In the genomic region with DNA sequence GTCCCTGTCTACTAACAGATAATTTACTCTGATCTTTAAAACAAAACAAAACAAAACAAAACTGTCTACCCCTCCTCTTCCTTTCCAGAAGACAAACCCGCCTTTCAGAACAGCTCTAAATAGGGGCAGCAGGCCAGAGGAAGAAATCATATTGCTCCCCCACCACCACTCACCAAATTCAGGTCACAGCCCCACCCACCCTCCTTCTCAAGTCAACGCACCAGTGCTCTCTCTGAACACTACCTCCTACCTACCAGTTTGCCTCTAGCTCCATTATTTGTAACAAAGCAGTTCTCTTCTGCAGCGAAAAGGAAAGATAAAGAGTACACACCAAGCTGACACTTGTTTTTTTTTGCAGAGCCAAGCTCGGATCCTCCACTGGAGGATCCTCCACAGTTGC, we compare ENCODE assay signal across 10 mouse cellular contexts. TPM values are rescaled to one million over a fixed set of nuclear protein-coding genes. Genes with fewer than 3 reads are reported as not detected.
DNase-seq lines count a peak whose midpoint lies in the region; ATAC-seq and TF ChIP-seq lines count a peak whose summit lies in the region.
"Had no signal": no experiment of that assay in that cellular context is flagged by ENCODE, and none has a peak within 500 bp of the region (broad histone marks: within the 10 kb centered on the region; RNA-seq: fewer than 3 reads in every experiment).

No protein-coding gene starts in this region.

- no peaks in the 10 kb centered on the region for H3K4me1 ChIP-seq in hindbrain, embryonic 14.5 days (replicated peaks; ENCODE audit: control insufficient read depth, insufficient read depth, low read length)
- peaks cover 8% of the 10 kb centered on the region for H3K4me1 ChIP-seq in hindbrain, embryonic 13.5 days (replicated peaks)
- H3K4me1 ChIP-seq in G1E (ENCODE audit: insufficient read depth, low read depth, low read length), result peaks cover 65% of the 10 kb centered on the region
- H3K4me1 ChIP-seq in heart, embryonic 16.5 days (ENCODE audit: control insufficient read depth, insufficient read depth, low read length), result peaks cover 12% of the 10 kb centered on the region; the same call in 1 of the 2 replicates
- peaks cover 7% of the 10 kb centered on the region; the same call in 1 of the 2 replicates for H3K4me1 ChIP-seq in neural tube, embryonic 12.5 days

- TF ChIP-seq CTCF in G1E (IDR thresholded peaks at IDR 0.05; ENCODE audit: low read depth, low read length), result no peak

- H3K9me3 ChIP-seq in hindbrain, embryonic 14.5 days (ENCODE audit: control insufficient read depth, low read length), result no peaks in the 10 kb centered on the region
- H3K9me3 ChIP-seq in hindbrain, embryonic 13.5 days, result no peaks in the 10 kb centered on the region
- no peaks in the 10 kb centered on the region for H3K9me3 ChIP-seq in G1E (replicated peaks)
- no peaks in the 10 kb centered on the region for H3K9me3 ChIP-seq in heart, embryonic 16.5 days (replicated peaks; ENCODE audit: control insufficient read depth, low read length)
- no peaks in the 10 kb centered on the region for H3K9me3 ChIP-seq in neural tube, embryonic 12.5 days

- H3K4me3 ChIP-seq in hindbrain, embryonic 14.5 days (replicated peaks; ENCODE audit: low read length), result no peak overlapping the region
- H3K4me3 ChIP-seq in hindbrain, embryonic 13.5 days, result no peak overlapping the region
- H3K4me3 ChIP-seq in G1E (ENCODE audit: low read depth, low read length), result peak overlapping the region; percentile 82
- peak overlapping the region; percentile 73 for H3K4me3 ChIP-seq in heart, embryonic 16.5 days (ENCODE audit: low read length)
- H3K4me3 ChIP-seq in neural tube, embryonic 12.5 days, result no peak overlapping the region

- ATAC-seq in hindbrain, embryonic 14.5 days (ENCODE audit: low FRiP score), result no peak
- ATAC-seq in hindbrain, embryonic 13.5 days (ENCODE audit: low FRiP score), result no peak
- ATAC-seq in G1E (ENCODE audit: extremely low read depth, insufficient number of reproducible peaks, low FRiP score, poor library complexity, severe bottlenecking), result no peak
- ATAC-seq in heart, embryonic 16.5 days (replicated peaks; ENCODE audit: extremely low read depth, insufficient read depth, low FRiP score), result no peak
- ATAC-seq in neural tube, embryonic 12.5 days (ENCODE audit: low FRiP score, low read depth), result no peak

- H3K27me3 ChIP-seq in hindbrain, embryonic 14.5 days (ENCODE audit: control insufficient read depth, insufficient read depth, low read length), result peaks cover 37% of the 10 kb centered on the region
- peaks cover 34% of the 10 kb centered on the region for H3K27me3 ChIP-seq in hindbrain, embryonic 13.5 days
- H3K27me3 ChIP-seq in G1E (ENCODE audit: insufficient read depth, low read length), result no peaks in the 10 kb centered on the region
- H3K27me3 ChIP-seq in heart, embryonic 16.5 days (ENCODE audit: control insufficient read depth, insufficient read depth, low read length), result no peaks in the 10 kb centered on the region; the same call in 1 of the 2 replicates
- H3K27me3 ChIP-seq in neural tube, embryonic 12.5 days (replicated peaks), result peaks cover 16% of the 10 kb centered on the region; the same call in 1 of the 2 replicates

- 27% methylated on average over 4 of the region's 4 CpGs for WGBS in hindbrain, embryonic 14.5 days
- 37% methylated on average over 4 of the region's 4 CpGs for WGBS in hindbrain, embryonic 13.5 days
- WGBS in heart, embryonic 16.5 days, result 35% methylated on average over 4 of the region's 4 CpGs
- WGBS in neural tube, embryonic 12.5 days, result 47% methylated on average over 4 of the region's 4 CpGs

- H3K4me2 ChIP-seq in hindbrain, embryonic 14.5 days (replicated peaks), result peak overlapping the region; percentile 70; the same call in 1 of the 2 replicates
- H3K4me2 ChIP-seq in hindbrain, embryonic 13.5 days, result no peak overlapping the region
- peak overlapping the region; percentile 73 for H3K4me2 ChIP-seq in heart, embryonic 16.5 days (ENCODE audit: low read depth, low read length)
- H3K4me2 ChIP-seq in neural tube, embryonic 12.5 days (replicated peaks), result peak overlapping the region; percentile 73; the same call in 1 of the 2 replicates

- DNase-seq in hindbrain, embryonic 14.5 days (ENCODE audit: low spot score), result no peak
- no peak for DNase-seq in G1E (ENCODE audit: low spot score)
- no peak for DNase-seq in embryo, embryonic 9.5 days (ENCODE audit: extremely low spot score)
- no peak for DNase-seq in adrenal gland, adult 18-20 months (ENCODE audit: low spot score in 2 of 2)
- DNase-seq in left cerebral cortex, adult 8-10 months (ENCODE audit: low spot score in 2 of 2), result no peak
- DNase-seq: embryo, embryonic 11 days; kidney, adult 9 months had no signal

- H3K36me3 ChIP-seq in hindbrain, embryonic 14.5 days (replicated peaks; ENCODE audit: control insufficient read depth, insufficient read depth), result no peaks in the 10 kb centered on the region
- H3K36me3 ChIP-seq in hindbrain, embryonic 13.5 days, result no peaks in the 10 kb centered on the region
- peaks cover 33% of the 10 kb centered on the region for H3K36me3 ChIP-seq in G1E (replicated peaks)
- no peaks in the 10 kb centered on the region for H3K36me3 ChIP-seq in heart, embryonic 16.5 days (ENCODE audit: control insufficient read depth, insufficient read depth)
- H3K36me3 ChIP-seq in neural tube, embryonic 12.5 days, result no peaks in the 10 kb centered on the region

- no peak overlapping the region for H3K9ac ChIP-seq in hindbrain, embryonic 14.5 days
- no peak overlapping the region for H3K9ac ChIP-seq in hindbrain, embryonic 13.5 days
- H3K9ac ChIP-seq in heart, embryonic 16.5 days (ENCODE audit: low read length), result peak overlapping the region; percentile 46
- H3K9ac ChIP-seq in neural tube, embryonic 12.5 days, result no peak overlapping the region

- H3K27ac ChIP-seq in hindbrain, embryonic 14.5 days, result no peak overlapping the region
- no peak overlapping the region for H3K27ac ChIP-seq in hindbrain, embryonic 13.5 days
- no peak overlapping the region; the same call in 1 of the 2 replicates for H3K27ac ChIP-seq in heart, embryonic 16.5 days (ENCODE audit: low read length)
- no peak overlapping the region for H3K27ac ChIP-seq in neural tube, embryonic 12.5 days

RNA-seq across cellular contexts. Expression of a gene that starts 17.3 kb away (rescaled TPM):
- polyA plus RNA-seq in hindbrain, embryonic 14.5 days (2014; fragmentation: Nextera tagmentation; extraction: Ambion mirVana), result 0.83 and 0.91 TPM in 2 replicates
- polyA plus RNA-seq in hindbrain, embryonic 13.5 days (2015; fragmentation: Nextera tagmentation; extraction: Ambion mirVana), result 0.76 and 1.3 TPM in 2 replicates
- total RNA-seq in G1E (2014; fragmentation: Nextera tagmentation), result 182 and 209 TPM in 2 replicates
- total RNA-seq in G1E (2017), result 153 and 176 TPM in 2 replicates
- polyA plus RNA-seq in G1E (2012), result 1.9 and 2.8 TPM in 2 replicates
- 6.0 and 6.2 TPM in 2 replicates for polyA plus RNA-seq in heart, embryonic 16.5 days (2015; fragmentation: Nextera tagmentation; extraction: Ambion mirVana)
- 4.9 and 5.5 TPM in 2 replicates for polyA plus RNA-seq in neural tube, embryonic 12.5 days (2016; fragmentation: Nextera tagmentation; extraction: Ambion mirVana)
- 1 to 10 TPM; 2.5 to 2.6 TPM for total RNA-seq in adrenal gland, adult 18-20 months (2021)
- total RNA-seq in left cerebral cortex, adult 8-10 months (2022), result 1 to 10 TPM; 2.6 to 5.1 (median 4.7) TPM

RNA-seq across cellular contexts. Expression of a gene that starts 38.5 kb away (rescaled TPM):
- polyA plus RNA-seq in hindbrain, embryonic 14.5 days (2014; fragmentation: Nextera tagmentation; extraction: Ambion mirVana), result 79.8 and 85.3 TPM in 2 replicates
- 79.5 and 81.3 TPM in 2 replicates for polyA plus RNA-seq in hindbrain, embryonic 13.5 days (2015; fragmentation: Nextera tagmentation; extraction: Ambion mirVana)
- total RNA-seq in G1E (2014; fragmentation: Nextera tagmentation) (112 and 154 TPM in 2 replicates), G1E (2017) (46.9 TPM in 2 replicates)
- polyA plus RNA-seq in G1E (2012), result 36.2 and 46.2 TPM in 2 replicates
- polyA plus RNA-seq in heart, embryonic 16.5 days (2015; fragmentation: Nextera tagmentation; extraction: Ambion mirVana), result 68.8 and 68.9 TPM in 2 replicates
- 94.8 and 94.9 TPM in 2 replicates for polyA plus RNA-seq in neural tube, embryonic 12.5 days (2016; fragmentation: Nextera tagmentation; extraction: Ambion mirVana)
- 100 to 1,000 TPM in 1 of 2 experiments, 10 to 100 TPM in 1; 74.3 to 417 TPM for total RNA-seq in adrenal gland, adult 18-20 months (2021)
- total RNA-seq in left cerebral cortex, adult 8-10 months (2022), result 10 to 100 TPM; 59.9 to 70.4 (median 61.9) TPM

Comparison
In these comparisons a context has a peak if more than half of its experiments do, and no peak if none do; other contexts are left out.
1. H3K4me3 ChIP-seq: peak in G1E (single experiment) and heart, embryonic 16.5 days (single experiment); none in hindbrain, embryonic 14.5 days (single experiment), hindbrain, embryonic 13.5 days (single experiment) and neural tube, embryonic 12.5 days (single experiment).